Mouse (Mus musculus): ENCODE measurements at regions not wholly inside any gene's neighbourhood (a gene's known extent, or its start where the extent isn't known, plus 50 kb on each side); places are given as distances from the start of the nearest gene placed in this dataset.

- TF ChIP-seq CTCF (IDR thresholded peaks at IDR 0.05; ENCODE audit: low read depth) (no peak), EP300 (IDR thresholded peaks at IDR 0.05; ENCODE audit: low read depth) (no peak)
Measured at GRCm38 (mm10) chr12:119024063-119024462, 57.8 kb upstream of the Abcb5 start.
